Mouse (Mus musculus): Measurements from ENCODE around the gene Kif1b. TPM values are rescaled to one million over a fixed set of nuclear protein-coding genes. Genes with fewer than 3 reads are reported as not detected.

The Kif1b gene
- polyA plus RNA-seq, 1 experiment from 2014 or later: 173 TPM

- Histone ChIP-seq H3K27ac (ENCODE audit: low read depth, low read length) (peak overlapping the region; percentile 87), H3K4me3 (ENCODE audit: low read depth, low read length) (no peak overlapping the region), H3K27me3 (ENCODE audit: control insufficient read depth, insufficient read depth, low read length) (no peaks in the 10 kb centered on the region), H3K9ac (ENCODE audit: low read depth, low read length) (no peak overlapping the region), H3K36me3 (ENCODE audit: control insufficient read depth, insufficient read depth, low read length) (peaks cover 10% of the 10 kb centered on the region; the same call in 1 of the 2 replicates), H3K4me1 (replicated peaks; ENCODE audit: control insufficient read depth, insufficient read depth, low read length) (peaks cover 7% of the 10 kb centered on the region), H3K9me3 (ENCODE audit: control insufficient read depth, low read length) (no peaks in the 10 kb centered on the region), H3K4me2 (replicated peaks; ENCODE audit: low read depth, low read length) (no peak overlapping the region)
- ATAC-seq (ENCODE audit: low FRiP score) (no peak), DNase-seq (ENCODE audit: low spot score) (no peak)
- WGBS: 86% methylated on average over 15 of the region's 15 CpGs
Measured at GRCm38 (mm10) chr4:149256511-149257300, 50.8 kb downstream of the Kif1b start.

GRCm38 (mm10) chr4:149255277-149256270, 51.9 kb downstream of the Kif1b start:
- Histone ChIP-seq H3K27me3 (ENCODE audit: control insufficient read depth, insufficient read depth, low read length) (no peaks in the 10 kb centered on the region), H3K4me3 (ENCODE audit: low read depth, low read length) (no peak overlapping the region), H3K4me2 (replicated peaks; ENCODE audit: low read depth, low read length) (no peak overlapping the region), H3K27ac (ENCODE audit: low read depth, low read length) (peak overlapping the region; percentile 87), H3K36me3 (ENCODE audit: control insufficient read depth, insufficient read depth, low read length) (peaks cover 14% of the 10 kb centered on the region), H3K4me1 (replicated peaks; ENCODE audit: control insufficient read depth, insufficient read depth, low read length) (peaks cover 7% of the 10 kb centered on the region), H3K9me3 (ENCODE audit: control insufficient read depth, low read length) (no peaks in the 10 kb centered on the region), H3K9ac (ENCODE audit: low read depth, low read length) (no peak overlapping the region)
- ATAC-seq (ENCODE audit: low FRiP score) (peak; percentile 93), DNase-seq (ENCODE audit: low spot score) (peak; percentile 60)
- WGBS: 28% methylated on average over 13 of the region's 13 CpGs

GRCm38 (mm10) chr4:149254827-149255226, 52.7 kb downstream of the Kif1b start:
- H3K4me2 ChIP-seq (replicated peaks; ENCODE audit: low read depth, low read length): no peak overlapping the region
- WGBS: 50% methylated on average over 4 of the region's 4 CpGs
- H3K27ac ChIP-seq (ENCODE audit: low read depth, low read length): peak overlapping the region; percentile 87
- H3K27me3 ChIP-seq (ENCODE audit: control insufficient read depth, insufficient read depth, low read length): no peaks in the 10 kb centered on the region
- H3K4me3 ChIP-seq (ENCODE audit: low read depth, low read length): no peak overlapping the region
- no peaks in the 10 kb centered on the region for H3K9me3 ChIP-seq (ENCODE audit: control insufficient read depth, low read length)
- H3K36me3 ChIP-seq (ENCODE audit: control insufficient read depth, insufficient read depth, low read length): peaks cover 14% of the 10 kb centered on the region
- peaks cover 7% of the 10 kb centered on the region for H3K4me1 ChIP-seq (replicated peaks; ENCODE audit: control insufficient read depth, insufficient read depth, low read length)
- no peak overlapping the region for H3K9ac ChIP-seq (ENCODE audit: low read depth, low read length)
- ATAC-seq (ENCODE audit: low FRiP score) (peak; percentile 40; the same call in 1 of the 2 replicates), DNase-seq (ENCODE audit: low spot score) (peak; percentile 23)

- no peaks in the 10 kb centered on the region for H3K27me3 ChIP-seq (ENCODE audit: control insufficient read depth, insufficient read depth, low read length)
- H3K4me2 ChIP-seq (replicated peaks; ENCODE audit: low read depth, low read length): no peak overlapping the region
- H3K27ac ChIP-seq (ENCODE audit: low read depth, low read length): no peak overlapping the region
- DNase-seq (ENCODE audit: low spot score) (no peak), ATAC-seq (ENCODE audit: low FRiP score) (no peak)
- H3K4me3 ChIP-seq (ENCODE audit: low read depth, low read length): no peak overlapping the region
- 89% methylated on average over 1 of the region's 1 CpGs for WGBS
- no peak overlapping the region for H3K9ac ChIP-seq (ENCODE audit: low read depth, low read length)
- H3K4me1 ChIP-seq (replicated peaks; ENCODE audit: control insufficient read depth, insufficient read depth, low read length): peaks cover 3% of the 10 kb centered on the region; the same call in 1 of the 2 replicates
- H3K9me3 ChIP-seq (ENCODE audit: control insufficient read depth, low read length): no peaks in the 10 kb centered on the region
- H3K36me3 ChIP-seq (ENCODE audit: control insufficient read depth, insufficient read depth, low read length): peaks cover 13% of the 10 kb centered on the region
Measured at GRCm38 (mm10) chr4:149249311-149249710, 58.2 kb downstream of the Kif1b start.

- no peaks in the 10 kb centered on the region for H3K9me3 ChIP-seq (ENCODE audit: control insufficient read depth, low read length)
- peak overlapping the region; percentile 91 for H3K27ac ChIP-seq (ENCODE audit: low read depth, low read length)
- no peaks in the 10 kb centered on the region for H3K27me3 ChIP-seq (ENCODE audit: control insufficient read depth, insufficient read depth, low read length)
- H3K36me3 ChIP-seq (ENCODE audit: control insufficient read depth, insufficient read depth, low read length): peaks cover 13% of the 10 kb centered on the region
- H3K9ac ChIP-seq (ENCODE audit: low read depth, low read length): 0 out of 2 replicates have a peak overlapping the region, but pooled peaks have one; percentile 31
- H3K4me1 ChIP-seq (replicated peaks; ENCODE audit: control insufficient read depth, insufficient read depth, low read length): peaks cover 3% of the 10 kb centered on the region; the same call in 1 of the 2 replicates
- H3K4me2 ChIP-seq (replicated peaks; ENCODE audit: low read depth, low read length): no peak overlapping the region
- ATAC-seq (ENCODE audit: low FRiP score) (peak; percentile 59), DNase-seq (ENCODE audit: low spot score) (peak; percentile 36)
- H3K4me3 ChIP-seq (ENCODE audit: low read depth, low read length): no peak overlapping the region
- 38% methylated on average over 5 of the region's 5 CpGs for WGBS
Measured at GRCm38 (mm10) chr4:149247772-149248171, 59.7 kb downstream of the Kif1b start.

- Histone ChIP-seq H3K4me1 (replicated peaks; ENCODE audit: control insufficient read depth, insufficient read depth, low read length) (peaks cover 3% of the 10 kb centered on the region; the same call in 1 of the 2 replicates), H3K9me3 (ENCODE audit: control insufficient read depth, low read length) (no peaks in the 10 kb centered on the region), H3K36me3 (ENCODE audit: control insufficient read depth, insufficient read depth, low read length) (peaks cover 8% of the 10 kb centered on the region), H3K4me2 (replicated peaks; ENCODE audit: low read depth, low read length) (no peak overlapping the region), H3K4me3 (ENCODE audit: low read depth, low read length) (no peak overlapping the region), H3K27me3 (ENCODE audit: control insufficient read depth, insufficient read depth, low read length) (no peaks in the 10 kb centered on the region), H3K9ac (ENCODE audit: low read depth, low read length) (no peak overlapping the region), H3K27ac (ENCODE audit: low read depth, low read length) (peak overlapping the region; percentile 91)
- peak; percentile 83; the same call in 1 of the 2 replicates for ATAC-seq (ENCODE audit: low FRiP score)
- peak; percentile 61 for DNase-seq (ENCODE audit: low spot score)
- WGBS: 25% methylated on average over 8 of the region's 8 CpGs
Measured at GRCm38 (mm10) chr4:149247156-149247633, 60.3 kb downstream of the Kif1b start.

- DNase-seq (ENCODE audit: low spot score): peak; percentile 33
Measured at GRCm38 (mm10) chr4:149246578-149247155, 60.8 kb downstream of the Kif1b start.

GRCm38 (mm10) chr4:149237011-149237410, 70.5 kb downstream of the Kif1b start:
- ATAC-seq (ENCODE audit: low FRiP score) (no peak), DNase-seq (ENCODE audit: low spot score) (no peak)
- Histone ChIP-seq H3K4me3 (ENCODE audit: low read depth, low read length) (no peak overlapping the region), H3K9ac (ENCODE audit: low read depth, low read length) (no peak overlapping the region), H3K36me3 (ENCODE audit: control insufficient read depth, insufficient read depth, low read length) (peaks cover 5% of the 10 kb centered on the region; the same call in 1 of the 2 replicates), H3K27ac (ENCODE audit: low read depth, low read length) (no peak overlapping the region), H3K4me1 (replicated peaks; ENCODE audit: control insufficient read depth, insufficient read depth, low read length) (no peaks in the 10 kb centered on the region), H3K4me2 (replicated peaks; ENCODE audit: low read depth, low read length) (no peak overlapping the region), H3K9me3 (ENCODE audit: control insufficient read depth, low read length) (no peaks in the 10 kb centered on the region), H3K27me3 (ENCODE audit: control insufficient read depth, insufficient read depth, low read length) (no peaks in the 10 kb centered on the region)
- 92% methylated on average over 15 of the region's 15 CpGs for WGBS

More at GRCm38 (mm10) chr4:149246578-149247155, 60.8 kb downstream of the Kif1b start:
- Histone ChIP-seq H3K4me1 (replicated peaks; ENCODE audit: control insufficient read depth, insufficient read depth, low read length) (peaks cover 3% of the 10 kb centered on the region; the same call in 1 of the 2 replicates), H3K27me3 (ENCODE audit: control insufficient read depth, insufficient read depth, low read length) (no peaks in the 10 kb centered on the region), H3K4me3 (ENCODE audit: low read depth, low read length) (no peak overlapping the region), H3K36me3 (ENCODE audit: control insufficient read depth, insufficient read depth, low read length) (peaks cover 7% of the 10 kb centered on the region), H3K9me3 (ENCODE audit: control insufficient read depth, low read length) (no peaks in the 10 kb centered on the region), H3K4me2 (replicated peaks; ENCODE audit: low read depth, low read length) (no peak overlapping the region), H3K27ac (ENCODE audit: low read depth, low read length) (peak overlapping the region; percentile 91), H3K9ac (ENCODE audit: low read depth, low read length) (no peak overlapping the region)
- ATAC-seq (ENCODE audit: low FRiP score): peak; percentile 63; the same call in 1 of the 2 replicates
- 35% methylated on average over 7 of the region's 7 CpGs for WGBS
